Mouse (Mus musculus) brain, embryonic 18.5 days (tissue): ENCODE measurements around the gene Oas1g.
"Not testable (repeated sequence)": the region's sequence is repeated elsewhere in the genome, so short reads cannot be mapped to it uniquely, and the experiment has no call there.

ENCODE experiments used
- DNase-seq: peaks from one replicate; pipeline ENCODE4 v3.0.0-alpha.2; 2012; ENCODE audit warnings: low read depth, low spot score

Gene Oas1g

DNA sequence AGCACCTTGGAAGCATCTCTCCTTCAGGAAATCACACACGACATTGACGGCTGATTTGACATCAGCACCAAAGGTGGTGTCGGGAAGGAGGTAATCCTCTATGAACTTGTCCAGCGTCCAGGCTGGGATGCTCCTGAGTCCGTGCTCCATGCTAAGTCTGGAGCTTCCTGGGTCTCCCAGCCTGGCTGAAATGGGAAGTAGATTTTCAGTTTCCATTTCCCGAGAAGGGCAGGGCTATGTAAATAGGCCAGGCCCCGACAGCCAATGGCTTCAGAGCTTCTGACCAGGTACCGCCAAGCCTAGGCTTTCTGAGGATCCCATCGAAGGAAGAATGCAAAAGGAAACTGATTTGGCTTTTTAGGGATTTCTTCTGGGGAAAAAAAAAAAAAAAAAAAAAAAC lies at the start of gene Oas1g:
TSS of gene Oas1g (minus strand) at position 201 of the 400 bp plus-strand sequence.
- not testable (repeated sequence) for DNase-seq

DNA sequence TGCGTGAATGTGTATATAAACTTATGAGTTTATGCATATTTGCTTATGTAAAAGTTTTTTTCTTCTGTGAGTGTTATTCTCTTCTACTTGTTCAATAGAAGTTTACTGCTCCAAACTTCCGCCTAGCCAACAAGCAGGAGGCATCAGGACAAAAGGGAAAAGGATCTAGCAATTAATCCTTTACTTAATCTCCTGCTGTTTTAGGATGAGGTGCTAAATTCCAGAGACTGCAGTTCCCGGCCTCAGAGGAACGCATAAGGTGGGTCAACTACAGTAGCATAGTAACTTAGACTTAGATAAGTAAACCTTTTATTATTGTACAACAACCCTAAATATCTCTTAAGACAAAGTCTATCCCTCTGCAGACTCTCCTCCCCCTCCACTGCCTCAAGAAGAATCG lies 46.6 kb upstream of the Oas1g start:
- DNase-seq, result no peak

DNA sequence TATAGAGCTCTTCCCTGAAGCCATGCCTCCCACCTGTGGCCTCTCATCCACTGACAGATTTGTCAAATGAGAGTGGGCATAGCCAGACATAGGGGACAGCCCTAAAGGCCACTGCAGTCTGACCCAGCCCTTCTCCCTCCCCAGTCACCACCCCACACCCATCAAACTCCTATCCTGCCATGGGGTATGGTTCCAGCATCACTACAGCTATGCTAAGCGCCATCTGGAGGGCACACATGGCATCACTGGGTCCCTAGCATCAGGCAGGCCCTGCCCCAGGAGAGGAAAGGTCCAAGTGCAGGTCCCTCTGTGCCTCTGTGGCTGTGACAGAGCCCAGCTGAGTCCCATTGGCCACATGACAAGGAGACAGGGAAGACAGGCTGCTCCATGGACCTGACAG lies 39.6 kb upstream of the Oas1g start:
- no peak for DNase-seq

DNA sequence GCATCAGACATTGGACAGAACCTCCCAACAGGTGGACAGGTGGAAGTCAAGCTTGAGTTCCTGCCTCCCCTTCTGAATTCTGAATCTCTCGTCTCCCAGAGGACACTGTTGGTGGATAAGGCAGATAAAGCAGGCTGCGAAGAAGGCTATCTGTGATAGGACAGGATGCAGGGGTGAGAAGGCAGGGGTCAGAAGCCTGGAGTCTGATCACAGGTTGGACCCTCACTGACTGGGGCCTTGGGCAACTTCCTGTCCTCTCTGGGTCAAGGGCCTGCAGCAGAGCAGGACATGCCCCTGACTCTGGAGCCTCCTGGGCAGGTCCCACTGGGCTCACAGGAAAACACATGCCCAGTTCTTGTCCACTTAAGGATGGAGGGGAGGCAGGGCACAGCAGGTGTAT lies 38.9 kb upstream of the Oas1g start:
- not testable (repeated sequence) for DNase-seq

DNA sequence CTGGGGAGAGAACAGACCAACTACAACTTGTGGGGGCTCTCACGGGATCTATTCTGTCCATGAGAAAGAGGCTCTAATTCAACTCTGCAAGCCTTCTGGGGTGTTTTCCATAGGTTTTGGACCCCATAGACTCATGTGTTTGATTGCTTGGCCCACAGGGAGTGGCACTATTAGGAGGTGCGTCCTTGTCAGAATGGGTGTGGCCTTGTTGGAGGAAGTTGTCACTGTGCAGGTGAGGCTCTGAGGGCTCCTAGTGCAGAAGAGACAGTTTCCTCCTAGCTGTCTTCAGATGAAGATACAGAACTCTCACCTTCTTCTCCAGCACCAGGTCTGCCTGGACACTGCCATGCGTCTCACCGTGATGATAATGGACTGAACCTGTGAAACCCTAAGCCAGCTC lies 37.1 kb upstream of the Oas1g start:
- not testable (repeated sequence) for DNase-seq

DNA sequence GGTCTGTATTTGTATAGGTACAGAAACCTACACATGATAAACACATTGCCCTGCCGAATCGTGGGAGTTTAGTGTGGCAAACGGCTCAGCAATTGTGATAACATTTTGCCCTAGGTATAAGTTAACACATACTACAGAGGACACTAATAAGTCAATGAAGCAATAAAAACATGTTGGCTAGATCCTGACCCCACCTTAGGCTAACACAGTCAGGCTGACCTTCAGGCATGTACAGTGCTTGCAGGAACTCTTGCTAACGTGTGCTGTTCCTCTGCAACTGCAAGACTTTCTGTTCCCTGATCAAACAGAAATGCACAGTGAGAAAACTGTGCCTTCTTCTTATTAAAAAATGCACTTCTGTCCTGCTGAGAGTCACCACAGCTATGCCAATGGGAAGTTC lies 36.6 kb upstream of the Oas1g start:
- DNase-seq, result no peak

DNA sequence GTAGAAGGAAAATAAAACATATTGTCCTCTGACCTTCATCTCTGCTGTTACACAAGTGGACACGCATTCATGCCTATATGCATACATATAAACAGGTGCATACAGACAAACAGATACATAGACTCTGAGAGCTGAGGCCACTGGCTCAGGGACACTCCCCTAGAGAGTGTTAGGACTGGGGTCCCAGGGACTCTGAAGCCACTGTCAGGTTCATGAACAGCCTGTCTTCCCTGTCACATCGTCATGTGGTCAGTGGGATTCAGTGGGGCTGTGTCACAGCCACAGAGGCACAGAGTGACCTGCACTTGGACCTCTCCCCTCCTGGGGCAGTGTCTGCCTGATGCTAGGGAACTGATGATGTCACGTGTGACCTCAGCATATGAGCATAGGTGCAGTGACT lies 32.9 kb upstream of the Oas1g start:
- DNase-seq, result no peak

DNA sequence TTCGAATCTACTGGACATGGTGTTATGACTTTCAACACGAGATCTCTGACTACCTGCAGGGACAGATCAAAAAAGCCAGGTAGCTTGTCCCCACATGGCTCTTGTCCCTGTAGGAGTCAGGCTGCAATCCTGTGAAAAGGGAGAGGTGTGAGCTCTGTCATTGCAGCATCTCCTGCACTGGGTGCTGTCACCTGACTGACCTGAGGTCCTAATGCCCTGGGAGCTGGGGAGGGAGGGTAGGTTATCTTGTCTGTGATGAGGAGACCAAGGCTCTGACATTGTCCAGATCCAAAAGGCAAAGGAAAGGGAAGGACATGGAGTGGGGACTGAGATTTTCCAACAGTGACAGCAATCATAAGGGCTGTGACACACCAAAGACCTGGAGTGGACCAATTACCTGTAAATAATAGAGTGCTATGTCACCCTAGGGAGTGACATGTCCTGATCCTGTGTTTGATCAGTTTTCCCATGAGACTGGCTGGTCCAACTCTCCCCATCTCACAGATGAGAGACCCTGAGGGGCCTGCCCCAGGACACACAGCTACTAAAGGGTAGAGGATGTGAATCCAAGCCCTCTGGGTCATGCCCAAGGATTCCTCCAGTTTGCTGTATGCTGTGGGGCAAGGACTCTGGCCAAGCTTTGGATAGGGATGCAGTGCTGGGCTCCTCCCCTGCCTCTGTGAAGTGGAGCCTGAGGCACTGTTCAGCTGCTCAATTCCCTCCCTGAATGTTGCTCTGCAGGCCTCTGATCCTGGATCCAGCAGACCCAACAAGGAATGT lies 31.9 kb upstream of the Oas1g start:
- not testable (repeated sequence) for DNase-seq

DNA sequence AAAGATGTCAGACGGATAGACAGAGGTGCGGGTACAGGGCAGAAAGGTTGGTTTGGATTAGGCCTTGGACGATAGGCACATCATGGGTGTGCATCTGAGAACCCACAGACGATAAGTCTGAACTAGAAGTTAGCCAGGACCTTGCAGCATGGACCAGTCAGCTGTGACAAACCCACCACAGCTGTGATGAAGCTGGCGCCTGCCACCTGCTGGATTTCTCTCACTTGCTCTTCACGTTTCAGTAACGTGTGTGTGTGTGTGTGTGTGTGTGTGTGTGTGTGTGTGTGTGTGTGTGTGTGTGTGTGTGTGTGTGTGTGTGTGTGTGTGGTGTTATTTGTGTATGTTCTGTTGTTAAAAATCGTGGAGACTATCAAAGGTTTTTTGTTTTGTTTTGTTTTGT lies 26.8 kb upstream of the Oas1g start, which contains the start of gene Oas1d:
TSS of gene Oas1d (plus strand) at position 333 of the 400 bp plus-strand sequence.
- not testable (repeated sequence) for DNase-seq

DNA sequence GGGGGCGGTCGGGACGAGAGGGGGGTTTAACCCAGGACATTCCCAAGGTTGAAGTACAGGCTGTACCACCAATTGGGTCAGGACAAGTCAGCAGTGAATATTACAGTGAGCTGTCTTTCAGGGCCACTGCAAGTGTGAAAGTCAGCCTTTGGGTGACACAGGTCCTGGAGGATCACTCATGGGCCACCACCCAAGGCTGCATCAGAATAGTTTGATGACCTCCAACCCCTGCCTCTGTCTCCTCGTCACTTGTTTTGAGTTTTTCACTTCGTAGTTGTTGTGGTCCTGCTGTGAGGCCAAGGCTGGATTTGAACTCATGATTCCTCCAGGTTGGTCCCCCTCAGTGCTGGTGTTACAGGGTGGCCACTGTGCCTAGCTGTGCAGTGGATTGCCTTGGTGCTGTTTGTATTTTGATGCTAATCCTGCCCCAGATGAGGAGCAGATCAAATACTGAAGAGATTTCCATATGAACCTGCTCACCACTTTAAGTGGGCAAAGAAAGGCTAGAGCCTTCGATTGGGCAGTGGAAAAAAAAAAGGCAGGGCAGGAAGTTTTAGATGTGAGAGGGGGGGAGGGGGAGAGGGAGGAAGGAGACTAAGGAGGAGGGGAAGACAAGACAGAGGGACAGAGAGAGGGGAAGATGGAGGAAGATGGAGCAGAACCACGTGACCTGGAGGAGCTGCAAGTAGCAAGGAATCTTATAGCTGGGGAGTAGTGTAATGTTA lies 20.9 kb upstream of the Oas1g start:
- no peak for DNase-seq

DNA sequence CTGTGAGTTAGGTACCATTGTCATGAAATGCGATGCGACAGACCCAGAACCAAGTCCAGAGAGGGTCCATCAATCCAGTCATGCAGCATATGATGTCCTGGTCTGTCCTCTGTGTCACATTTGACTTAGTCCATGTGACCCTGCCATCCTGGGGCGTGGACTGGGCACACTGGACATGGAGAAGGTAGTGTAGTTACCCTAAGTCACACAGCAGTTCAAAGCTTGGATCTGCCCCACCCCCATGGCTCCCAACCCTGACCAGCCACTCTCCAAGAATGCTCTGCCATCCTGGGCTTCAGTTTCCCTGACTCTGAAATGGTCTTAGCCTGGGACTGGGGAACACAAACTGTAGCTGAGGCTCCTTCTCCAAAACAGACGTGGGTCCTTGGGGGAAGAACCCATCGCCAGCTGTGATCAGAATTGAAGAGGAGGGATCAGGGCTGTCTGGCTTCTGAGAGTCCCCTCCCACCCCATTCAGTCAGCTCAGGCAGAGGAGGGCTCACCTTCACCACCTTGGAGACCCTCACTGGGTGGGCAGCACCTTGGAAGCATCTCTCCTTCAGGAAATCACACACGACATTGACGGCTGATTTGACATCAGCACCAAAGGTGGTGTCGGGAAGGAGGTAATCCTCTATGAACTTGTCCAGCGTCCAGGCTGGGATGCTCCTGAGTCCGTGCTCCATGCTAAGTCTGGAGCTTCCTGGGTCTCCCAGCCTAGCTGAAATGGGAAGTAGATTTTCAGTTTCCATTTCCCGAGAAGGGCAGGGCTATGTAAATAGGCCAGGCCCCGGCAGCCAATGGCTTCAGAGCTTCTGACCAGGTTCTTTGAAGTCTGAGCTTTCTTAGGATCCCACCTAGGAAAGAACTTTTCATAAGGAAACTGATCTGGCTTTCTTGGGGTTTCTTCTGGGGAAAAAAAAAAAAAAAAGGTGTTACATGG lies 19.6 kb upstream of the Oas1g start, which contains the start of gene Oas1a:
TSS of gene Oas1a (minus strand) at position 731 of the 943 bp plus-strand sequence.
- not testable (repeated sequence) for DNase-seq

DNA sequence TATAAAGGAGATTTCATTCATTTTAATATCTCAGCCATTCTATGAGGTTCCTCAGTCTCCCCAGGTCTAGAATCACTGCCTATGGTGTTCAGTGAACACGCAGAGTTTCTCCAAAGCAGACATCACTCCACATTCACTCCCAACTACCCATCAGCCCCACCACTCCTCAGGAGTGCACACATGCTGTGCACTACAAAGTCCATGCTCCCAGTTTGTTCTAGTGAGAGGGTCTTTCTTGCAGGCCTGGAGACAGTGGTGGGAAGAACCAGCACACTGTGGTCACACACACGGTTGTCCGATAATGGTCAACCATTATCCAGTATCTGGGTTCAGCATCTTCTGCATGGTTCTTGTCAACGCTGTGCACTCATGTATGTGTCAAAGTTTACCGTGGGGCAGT lies 14.6 kb upstream of the Oas1g start:
- no peak for DNase-seq

DNA sequence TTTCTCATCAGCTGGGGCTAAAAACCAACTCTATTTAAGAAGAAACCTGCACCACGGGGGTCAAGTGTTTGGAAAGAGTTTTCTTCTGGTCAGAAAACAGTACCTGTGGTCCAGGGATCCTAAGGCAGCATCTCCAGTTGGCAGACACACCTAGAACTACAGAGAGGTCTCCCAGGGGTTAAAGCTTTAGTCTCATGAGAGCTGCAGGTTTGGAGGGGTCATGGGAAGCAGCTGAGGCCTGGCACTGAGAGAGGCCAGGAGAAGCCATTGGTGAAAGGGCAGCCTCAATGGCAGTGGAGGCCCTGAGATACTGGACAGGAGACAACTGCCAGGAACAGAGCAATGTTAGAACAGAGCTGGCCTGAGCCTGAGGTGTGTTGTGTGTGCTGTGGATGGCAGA lies 13.3 kb upstream of the Oas1g start:
- DNase-seq, result no peak

DNA sequence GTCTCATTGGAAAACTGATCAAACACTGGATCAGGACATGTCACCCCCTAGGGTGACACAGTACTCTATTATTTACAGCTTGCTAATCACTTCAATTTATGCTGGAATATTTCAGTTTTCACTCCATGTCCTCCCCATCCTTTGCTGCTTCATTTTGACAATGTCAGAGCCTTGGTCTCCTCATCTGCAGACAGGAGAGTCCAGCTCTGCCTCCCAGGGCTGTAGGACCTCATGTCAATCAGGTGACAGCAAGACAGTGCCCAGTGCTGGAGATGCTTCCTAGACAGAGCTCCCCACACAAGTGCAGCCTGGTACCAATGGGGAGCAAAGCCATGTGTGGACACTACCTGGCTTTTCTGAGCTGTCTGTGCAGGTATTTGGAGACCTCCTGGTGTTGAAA lies 11.3 kb upstream of the Oas1g start:
- DNase-seq, result no peak

DNA sequence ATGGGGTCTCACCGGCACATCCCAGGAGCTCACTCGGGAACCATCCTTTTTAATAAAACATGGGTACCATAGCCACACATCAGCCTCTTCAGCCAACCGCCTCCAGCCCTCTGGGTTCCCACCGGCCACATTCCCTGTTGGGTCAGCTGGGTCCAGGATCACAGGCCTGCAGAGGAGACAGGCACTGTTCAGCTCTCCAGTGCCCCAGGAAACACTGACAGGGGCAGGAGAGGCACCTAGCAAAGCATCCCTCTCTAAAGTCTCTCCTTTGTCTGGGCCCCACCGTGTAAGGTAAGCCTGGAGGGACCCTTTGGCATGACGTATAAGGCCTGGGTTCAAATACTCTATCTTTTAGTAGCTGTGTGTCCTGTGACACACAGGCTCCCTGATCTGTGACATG lies 10.9 kb upstream of the Oas1g start:
- DNase-seq, result no peak

DNA sequence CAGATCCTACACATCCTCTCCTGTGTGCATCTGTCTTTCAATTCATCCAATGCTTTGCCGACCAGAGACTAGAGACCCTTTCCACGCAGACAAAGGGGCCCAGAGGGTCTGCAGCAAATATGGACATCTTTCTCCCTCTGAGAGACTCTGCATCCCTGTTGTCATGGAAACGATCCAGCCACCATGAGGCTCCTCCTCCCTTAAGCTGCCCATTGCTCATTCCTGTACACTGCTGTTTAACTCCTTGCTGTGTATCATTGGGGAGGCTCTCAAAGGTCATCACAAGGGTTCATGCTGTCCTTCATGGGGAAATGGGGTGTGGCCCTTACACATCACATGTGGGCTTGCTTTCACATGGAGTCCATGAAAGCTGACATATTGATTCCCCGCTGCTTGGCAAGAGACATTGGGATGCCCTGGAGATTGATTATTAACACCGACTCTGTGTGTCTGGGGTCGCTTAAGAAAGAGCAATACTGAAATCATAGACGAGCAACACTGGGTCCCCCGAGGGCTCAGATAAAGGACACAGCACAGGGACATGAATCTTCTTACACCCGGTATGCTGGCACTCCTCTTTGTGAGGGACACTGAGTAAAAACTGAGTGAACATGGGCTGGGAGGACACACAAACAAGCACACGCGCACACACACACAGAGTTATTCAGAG lies 8.0 kb upstream of the Oas1g start:
- no peak for DNase-seq

DNA sequence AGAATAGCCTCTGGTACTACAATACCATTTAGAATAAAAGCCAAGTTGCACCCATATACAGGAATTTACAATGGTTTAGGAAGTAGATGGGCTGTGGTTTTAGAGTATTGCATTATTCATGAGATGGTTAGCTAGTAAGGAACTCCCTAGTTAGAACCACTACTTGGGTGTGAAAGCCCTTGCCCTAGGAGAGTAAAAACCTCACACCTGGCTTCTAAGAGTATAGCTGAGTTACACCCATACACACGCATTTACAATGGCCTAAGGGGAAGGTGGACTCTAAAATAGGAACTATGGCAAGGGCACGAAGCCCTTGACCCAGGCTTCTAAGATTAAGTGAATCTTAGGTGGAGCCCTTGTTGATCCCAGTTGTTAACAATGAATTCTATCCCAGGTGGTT lies 7.3 kb upstream of the Oas1g start:
- not testable (repeated sequence) for DNase-seq

DNA sequence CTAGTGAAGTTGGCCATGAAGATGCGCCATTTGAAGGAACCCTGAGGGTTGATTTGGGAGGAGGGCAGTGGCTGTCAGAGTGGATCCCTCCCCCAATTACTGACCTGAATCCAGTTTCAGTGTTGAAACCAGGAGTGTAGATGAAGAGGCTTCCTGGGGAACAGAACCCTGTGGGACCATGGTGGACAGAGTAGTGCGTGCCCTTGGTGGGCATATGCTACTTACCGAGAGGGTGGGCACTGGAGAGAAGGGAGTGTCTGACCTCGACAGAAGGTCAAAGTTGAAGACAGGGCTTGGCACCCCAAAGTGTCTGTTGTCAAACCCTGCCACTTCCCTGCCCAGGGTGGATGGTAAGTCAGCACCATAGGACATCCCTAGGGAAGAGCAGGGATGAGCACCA lies 6.5 kb upstream of the Oas1g start:
- not testable (repeated sequence) for DNase-seq

DNA sequence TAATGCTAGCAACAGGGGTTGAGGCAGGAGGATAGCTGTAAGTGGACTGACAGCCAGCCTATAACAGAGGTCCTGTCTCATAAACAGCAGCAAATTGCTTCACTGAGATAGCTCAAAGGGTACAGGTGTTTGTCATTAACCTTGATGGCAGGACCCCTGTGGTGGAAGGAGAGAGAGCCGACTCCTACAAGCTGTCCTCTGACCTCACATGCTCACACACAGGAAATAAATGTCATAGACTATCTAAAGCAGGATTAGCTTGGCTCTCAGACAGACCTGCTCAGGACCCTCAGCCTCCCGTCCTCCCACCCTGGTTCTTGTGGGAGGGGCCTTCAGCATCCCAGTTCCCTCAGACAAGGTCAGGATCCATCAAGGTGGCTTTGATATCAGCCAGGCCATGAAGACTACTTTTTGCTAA lies 4.8 kb upstream of the Oas1g start:
- no peak for DNase-seq

DNA sequence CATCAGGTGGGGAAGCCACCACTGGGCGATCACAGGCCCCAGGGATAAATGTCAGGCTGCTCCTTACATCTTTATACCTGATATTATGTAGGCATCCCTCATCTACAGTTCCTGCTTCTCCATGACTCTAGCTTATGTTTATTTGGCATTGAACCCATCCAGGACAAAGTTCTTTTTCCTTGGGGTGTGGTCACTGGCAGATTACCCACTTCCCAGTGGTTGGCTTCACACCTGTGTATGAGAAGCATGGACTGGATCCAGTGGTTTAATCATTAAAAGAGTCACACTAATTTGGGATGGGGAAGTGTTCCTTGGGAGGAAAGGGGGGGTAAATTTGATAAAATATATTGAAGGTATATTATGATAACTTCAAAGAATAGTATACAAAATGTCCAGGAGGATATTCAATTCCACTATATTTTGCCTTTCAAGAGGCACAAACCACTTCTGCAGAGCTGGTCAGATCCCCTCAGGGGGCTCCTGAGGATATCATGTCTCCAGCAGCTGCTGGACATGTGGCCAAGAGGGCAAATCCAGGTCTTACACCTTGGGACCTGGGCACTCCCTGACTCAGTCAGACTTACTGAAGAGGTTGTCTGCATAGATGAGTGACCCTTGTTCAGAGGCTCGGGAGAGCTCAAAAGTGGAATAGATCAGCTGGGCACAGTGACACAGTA lies 4.3 kb upstream of the Oas1g start:
- DNase-seq, result not testable (repeated sequence)

DNA sequence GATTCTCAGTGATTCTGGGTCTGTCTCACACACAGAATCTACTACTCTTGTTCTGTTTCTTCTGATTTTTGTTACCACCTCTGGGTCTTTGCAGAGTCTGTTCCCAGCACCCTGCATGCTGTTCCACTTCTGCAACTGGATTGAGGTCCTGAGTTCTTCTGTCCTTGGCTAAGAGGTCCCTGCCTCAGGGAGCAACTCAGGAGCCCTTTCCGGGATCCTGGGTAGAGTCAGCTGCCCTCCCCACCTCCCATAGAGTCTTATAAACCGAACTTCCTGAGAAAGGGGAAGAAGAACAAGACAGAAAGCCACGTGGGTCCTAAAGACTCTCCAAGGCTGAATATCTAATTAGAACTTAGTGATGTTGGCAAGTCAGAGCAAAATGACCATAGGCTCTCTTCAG lies 3.6 kb upstream of the Oas1g start:
- DNase-seq, result no peak
